Mouse (Mus musculus) stomach, postnatal 0 days (tissue): ENCODE data around the gene Ext2.

Experiments used
- CTCF ChIP-seq: IDR thresholded peaks from 2 replicates; pipeline ENCODE4 v1.5.1; 2016; ENCODE audit warnings: antibody characterized with exemption, low read depth, mild to moderate bottlenecking, moderate library complexity
- EP300 ChIP-seq: optimal IDR thresholded peaks from 2 replicates; pipeline ENCODE3; 2016; ENCODE audit warnings: antibody characterized with exemption

DNA sequence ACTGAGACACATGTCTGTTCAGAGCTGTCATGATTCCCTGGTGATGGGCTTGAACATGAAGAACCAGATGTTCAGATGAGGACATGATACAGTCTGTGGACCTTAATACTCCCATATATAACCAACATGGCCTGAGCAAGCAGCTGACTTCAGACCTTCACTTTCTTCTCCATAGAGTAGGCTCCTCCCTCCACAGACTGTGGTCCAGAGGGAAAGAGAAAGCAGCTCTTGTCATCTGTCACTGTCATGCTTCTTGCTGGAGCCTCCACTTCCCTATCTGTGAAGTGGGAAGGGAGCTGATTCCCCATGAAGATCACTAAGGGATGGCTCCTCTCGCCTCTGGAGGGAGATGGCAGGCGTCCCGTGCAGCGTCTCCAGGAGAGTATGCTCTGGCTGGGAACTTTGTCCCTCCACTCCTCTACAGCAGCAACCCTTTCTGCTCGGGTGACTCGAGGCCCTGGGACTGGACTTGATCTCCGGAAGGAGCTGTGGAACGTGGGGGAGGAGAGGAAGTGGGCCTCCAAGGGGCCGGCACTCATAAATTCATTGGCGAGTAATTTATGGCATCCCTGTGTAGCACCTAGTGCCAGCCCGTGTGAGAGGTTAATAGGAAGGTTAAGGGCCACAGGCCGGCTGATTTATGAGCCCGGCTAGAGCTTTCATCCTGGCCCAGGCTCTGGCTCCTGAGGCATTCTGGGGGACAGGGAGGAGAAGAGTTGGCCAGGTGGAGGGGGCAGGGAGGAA lies 197.5 kb downstream of the Ext2 start:
- TF ChIP-seq CTCF = no peak
- TF ChIP-seq EP300 = no peak
